Mouse (Mus musculus): ENCODE measurements at regions not wholly inside any gene's neighbourhood (a gene's known extent, or its start where the extent isn't known, plus 50 kb on each side); places are given as distances from the start of the nearest gene placed in this dataset.

GRCm38 (mm10) chrX:166805480-166805879 is 220.0 kb upstream of the Egfl6 start:
- TF ChIP-seq CTCF (conservative IDR thresholded peaks at IDR 0.05; ENCODE audit: low read length) (no peak), POU5F1 (IDR thresholded peaks at IDR 0.05; ENCODE audit: borderline replicate concordance, low read length) (no peak), NANOG (IDR thresholded peaks at IDR 0.05; ENCODE audit: borderline replicate concordance, low read length) (no peak)

All from E14TG2a.4 (cell line).